Mouse (Mus musculus): ENCODE results near the gene Snx25.
"Not testable (repeated sequence)": the region's sequence is repeated elsewhere in the genome, so short reads cannot be mapped to it uniquely, and the experiment has no call there.

Gene Snx25

DNA sequence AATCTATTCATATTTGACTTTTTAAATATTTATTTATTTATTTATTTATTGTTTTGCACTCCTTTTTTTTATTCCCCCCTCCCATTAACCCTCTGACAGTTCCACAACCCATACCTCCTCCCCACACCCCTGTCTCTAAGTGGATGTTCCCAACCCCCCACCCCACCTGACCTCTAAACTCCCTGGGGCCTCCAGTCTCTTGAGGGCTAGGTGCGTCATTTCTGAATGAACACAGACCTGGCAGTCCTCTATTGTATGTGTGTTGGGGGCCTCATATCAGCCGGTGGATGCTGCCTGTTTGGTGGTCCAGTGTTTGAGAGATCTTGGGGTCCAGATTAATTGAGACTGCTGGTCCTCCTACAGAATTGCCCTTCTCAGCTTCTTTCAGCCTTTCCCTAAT, 16.4 kb downstream of the Snx25 start:
- not testable (repeated sequence) for DNase-seq

DNA sequence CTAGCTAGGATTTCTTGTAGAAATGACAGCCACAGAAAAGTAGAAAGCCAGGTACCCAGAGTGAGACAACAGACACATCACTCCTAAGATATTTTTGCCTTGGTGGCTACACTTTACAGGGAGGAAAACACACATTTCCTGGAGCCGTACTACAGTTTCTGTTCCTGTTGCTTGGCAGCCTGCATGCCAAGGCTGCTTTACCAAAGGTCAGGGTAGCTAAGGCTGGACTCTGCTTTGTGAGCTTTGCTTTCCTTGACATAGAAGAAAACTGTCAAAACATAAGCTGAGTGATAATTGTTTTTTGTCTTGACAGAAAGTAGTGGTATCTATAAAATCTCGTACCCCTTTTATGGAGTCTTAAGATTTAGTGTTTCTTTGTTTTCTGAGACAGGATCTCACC, 21.5 kb downstream of the Snx25 start:
- DNase-seq, result no peak

DNA sequence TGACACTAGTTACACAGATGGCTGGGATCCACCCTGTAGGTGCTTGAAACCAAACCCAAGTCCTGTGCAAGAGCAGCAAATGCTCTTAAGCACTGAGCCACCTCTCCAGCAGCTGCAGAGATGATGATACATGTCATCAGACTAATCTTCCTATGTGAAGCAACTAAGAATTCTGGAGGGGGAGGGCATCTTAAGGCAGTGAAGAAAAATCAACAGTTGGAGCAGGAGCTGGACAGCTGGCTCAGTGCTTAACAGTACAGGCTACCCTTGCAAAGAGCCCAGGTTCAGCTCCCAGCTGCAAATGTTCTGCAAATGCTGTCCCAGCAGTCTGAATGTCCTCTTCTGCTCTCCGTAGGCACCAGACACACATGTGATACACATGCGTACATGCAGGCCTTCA, 29.5 kb downstream of the Snx25 start:
- no peak for DNase-seq

DNA sequence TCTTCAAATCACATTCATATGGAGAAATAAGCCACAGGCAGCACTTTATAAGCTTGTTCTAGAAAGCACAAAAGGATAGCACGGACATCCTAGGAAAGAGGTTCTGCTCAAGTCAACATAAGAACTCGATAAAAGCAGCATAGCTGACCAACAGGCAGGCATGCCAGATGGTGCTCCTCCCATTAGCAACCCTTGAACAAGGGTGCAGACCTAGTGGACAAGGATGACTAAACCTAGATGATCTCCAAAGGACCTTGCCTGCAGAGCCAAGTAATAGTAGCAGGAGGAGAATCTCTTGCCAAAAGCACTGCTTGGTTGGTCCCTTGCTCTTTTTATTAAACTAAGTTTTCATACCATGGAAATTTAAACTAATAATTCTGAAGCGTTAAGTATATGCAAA, 32.8 kb downstream of the Snx25 start:
- no peak for DNase-seq

DNA sequence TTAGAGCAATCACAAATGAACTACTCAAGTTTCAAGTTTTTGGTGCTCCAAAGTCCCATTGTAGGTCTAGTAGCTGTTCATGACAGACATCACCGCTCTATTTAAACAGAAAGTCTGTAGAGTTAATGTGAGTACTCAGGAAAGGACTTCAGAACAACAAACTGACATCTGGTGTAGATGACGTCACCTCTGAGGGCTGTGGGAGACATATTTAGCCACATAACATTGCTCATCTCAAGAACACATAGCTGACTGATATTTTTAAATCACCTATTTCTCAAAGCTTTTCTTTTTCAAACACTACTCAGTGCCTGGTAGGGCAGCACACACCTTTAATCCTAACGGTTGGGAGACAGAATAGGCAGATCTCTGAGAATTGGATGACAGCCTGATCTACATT, 34.8 kb downstream of the Snx25 start:
- DNase-seq, result no peak

DNA sequence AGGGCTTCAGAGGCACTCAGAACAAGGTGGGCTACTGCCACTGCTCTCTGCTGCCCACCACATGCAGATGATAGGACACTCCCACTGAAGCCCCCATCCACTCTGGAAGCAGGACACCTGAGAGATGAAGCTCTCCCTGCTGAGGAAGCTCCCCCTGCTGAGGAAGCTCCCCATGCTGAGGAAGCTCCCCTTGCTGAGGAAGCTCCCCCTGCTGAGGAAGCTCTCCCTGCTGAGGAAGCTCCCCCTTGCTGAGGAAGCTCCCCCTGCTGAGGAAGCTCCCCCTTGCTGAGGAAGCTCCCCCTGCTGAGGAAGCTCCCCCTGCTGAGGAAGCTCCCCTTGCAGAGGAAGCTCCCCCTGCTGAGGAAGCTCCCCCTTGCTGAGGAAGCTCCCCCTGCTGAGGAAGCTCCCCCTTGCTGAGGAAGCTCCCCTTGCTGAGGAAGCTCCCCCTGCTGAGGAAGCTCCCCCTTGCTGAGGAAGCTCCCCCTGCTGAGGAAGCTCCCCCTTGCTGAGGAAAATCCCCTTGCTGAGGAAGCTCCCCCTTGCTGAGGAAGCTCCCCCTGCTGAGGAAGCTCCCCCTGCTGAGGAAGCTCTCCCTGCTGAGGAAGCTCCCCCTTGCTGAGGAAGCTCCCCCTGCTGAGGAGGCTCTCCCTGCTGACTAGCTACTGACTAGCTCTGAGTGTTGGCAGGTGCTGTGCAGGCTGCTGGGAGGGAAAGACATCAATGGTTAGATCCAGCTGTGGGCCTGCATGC, 38.4 kb downstream of the Snx25 start:
- not testable (repeated sequence) for DNase-seq

DNA sequence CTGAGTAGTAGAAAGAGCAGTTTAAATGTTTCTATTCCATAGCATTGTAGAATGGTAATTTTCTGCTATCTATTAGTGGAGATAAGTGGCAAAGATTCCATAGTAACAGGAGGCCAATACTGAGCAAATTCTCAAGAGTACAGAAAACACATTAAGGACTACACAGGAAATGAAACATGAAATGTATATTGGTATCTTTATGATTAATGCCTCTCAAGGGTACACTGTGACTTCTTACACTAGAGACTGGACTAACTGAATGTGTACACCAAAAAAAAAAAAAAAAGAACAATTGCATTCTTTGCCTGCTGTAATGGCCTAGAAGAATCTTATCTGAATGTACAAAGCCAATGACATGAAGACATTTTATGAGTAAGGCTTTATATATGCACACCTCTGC, 44.3 kb downstream of the Snx25 start:
- DNase-seq, result no peak

DNA sequence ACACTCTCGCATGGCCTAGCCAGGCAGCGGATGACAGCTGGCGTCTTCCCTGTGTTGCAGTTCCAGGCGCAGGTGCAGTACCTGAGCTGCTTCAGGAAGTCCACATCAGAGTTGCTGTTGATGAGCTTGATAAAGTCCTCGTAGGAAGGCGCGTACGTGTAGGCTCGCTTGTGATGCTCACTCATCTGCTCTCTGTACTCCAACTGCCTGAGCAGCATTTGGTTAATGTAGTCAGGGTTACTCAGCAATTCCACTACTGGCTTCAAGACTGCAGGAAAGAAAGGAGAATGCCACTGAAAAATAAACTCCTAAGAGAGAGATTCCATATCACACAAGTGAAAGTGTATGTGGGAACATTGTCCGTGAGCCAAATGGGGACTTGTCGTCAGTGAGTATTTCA, 48.5 kb downstream of the Snx25 start:
- DNase-seq, result no peak

DNA sequence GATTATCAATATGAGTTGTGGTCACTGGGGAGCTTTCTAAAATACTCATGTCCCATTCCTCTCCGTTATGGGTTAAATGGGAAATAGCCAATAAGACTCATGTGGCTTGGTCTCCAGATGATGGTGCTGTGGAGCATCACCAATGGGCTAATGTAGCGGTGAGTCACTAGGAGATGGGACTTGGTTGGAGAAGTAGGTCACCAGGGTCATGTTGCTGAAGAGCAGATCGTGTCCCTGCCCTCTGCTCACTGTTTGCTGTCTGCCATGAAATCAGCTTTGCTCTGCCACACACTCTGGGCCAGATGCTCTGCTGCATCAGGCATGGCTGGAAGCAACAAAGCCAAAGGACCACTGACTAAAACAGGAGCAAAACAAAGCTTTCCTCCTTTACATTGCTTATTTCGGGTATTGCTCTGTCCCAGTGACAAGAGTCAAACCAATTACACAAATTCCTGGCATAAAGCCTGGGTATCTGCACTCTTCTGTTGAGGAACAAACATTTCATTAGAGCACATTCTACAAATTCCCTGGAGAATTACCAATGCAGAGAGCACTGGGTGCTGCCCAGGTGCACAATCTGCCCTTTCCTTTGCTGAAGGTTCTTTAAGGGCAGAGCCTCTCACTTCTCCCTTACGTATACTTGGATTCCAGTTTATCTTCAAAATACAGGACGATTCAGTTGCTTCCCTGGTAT, 59.1 kb downstream of the Snx25 start:
- peak; percentile 40 to 75 for DNase-seq

DNA sequence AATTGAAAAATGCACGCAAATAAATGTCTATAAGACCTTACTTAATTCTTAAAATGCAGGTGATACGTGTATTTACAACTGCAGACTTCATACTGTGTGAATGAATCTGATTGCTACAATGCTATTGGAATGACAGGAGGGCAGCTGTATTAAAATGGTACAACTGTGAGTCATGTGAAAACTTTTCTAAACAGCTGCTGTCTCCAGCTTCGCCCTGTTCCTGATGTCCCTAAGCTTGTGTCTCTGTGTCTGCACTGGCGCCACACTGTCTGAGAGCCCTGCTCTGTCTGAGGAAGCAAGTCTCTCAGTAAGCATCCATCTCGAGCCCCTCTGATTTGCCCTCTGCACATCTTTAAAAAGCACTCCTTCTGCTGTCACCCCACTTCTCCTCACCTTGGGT, 68.8 kb downstream of the Snx25 start:
- DNase-seq, result no peak

DNA sequence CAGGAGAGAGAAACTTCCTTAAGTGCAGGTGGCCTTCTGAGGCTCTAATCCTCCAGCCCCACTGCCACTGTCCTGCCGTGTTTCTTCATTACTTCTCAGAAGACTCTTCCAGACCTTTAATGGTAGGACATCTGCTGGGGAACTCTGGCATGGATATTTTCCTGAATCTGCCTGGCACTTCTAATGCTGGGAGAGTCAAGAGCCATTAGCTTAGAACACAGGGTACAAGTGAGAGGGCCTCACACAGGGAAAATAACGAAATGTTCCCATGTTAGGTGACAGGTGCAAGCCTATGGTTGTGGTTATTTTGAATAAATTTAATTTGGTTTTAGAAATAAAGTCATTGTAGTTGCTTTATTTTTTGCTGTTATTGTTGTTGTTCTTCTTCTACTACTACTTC, 70.9 kb downstream of the Snx25 start:
- peak; percentile 30 to 57 for DNase-seq

DNA sequence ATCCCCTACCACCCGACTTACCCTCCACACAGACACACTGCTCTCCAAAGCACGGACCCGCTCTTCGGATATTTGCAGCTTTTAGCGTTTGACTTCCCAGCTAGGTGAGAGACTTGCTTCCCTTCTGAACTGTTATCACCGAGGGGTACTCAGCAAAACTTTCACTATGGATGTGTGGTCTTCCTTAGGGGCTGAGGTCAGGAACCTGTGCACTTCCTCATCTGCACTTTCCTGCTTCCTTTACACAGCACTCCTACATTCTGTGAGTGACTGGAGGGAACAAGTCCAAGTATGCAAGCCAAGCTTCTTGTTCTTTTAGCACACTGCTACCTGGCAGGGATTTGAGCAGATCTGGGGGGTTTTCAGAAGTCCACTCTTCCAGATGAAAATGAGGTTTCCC, 73.1 kb downstream of the Snx25 start:
- no peak for DNase-seq

DNA sequence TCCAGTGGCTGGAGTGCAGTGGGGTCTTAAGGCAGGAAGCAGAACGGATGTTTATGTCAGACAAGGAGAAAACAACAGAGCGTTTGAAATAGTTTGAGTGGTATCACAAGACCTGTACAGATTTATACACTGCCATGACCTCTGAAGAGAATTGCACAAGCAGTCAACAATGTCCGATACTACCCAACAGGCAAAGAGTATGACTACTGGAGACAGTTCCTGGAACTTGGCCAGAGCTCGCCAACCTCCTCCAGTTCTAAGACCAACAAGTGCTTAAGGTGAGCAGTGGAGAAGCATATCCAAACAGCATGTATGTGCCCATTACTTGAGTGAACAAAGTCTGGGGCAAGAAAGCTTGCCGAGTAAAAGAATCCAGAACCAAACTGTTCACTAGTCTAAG, 76.7 kb downstream of the Snx25 start:
- DNase-seq, result peak; percentile 87 to 90

DNA sequence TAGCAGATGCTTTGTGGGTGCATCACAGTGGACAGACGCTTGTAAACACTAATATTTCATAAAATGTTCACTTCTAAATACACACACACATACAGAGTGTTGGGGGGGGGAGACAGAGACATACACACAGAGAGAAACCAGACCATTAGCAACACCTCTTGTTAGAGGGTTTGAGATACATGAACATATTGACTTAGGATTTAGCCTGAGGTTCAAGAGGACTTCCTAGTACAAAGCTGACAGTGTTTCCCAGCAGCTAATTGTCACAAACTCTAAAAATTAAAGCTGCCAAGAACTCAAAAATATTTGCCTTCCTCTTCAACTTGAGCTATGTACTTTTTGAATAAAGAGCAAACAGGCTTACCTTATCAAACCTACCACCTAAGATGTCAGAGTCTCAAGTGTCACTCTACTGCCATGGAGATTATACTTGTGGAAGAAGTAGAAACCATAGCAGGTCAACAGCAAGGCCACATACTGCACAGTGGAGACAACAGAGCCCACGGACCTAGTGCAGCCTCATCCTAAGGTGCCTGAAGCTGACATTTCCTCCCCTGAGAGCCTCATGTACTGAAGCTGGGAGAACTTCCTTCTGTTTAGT, 78.3 kb downstream of the Snx25 start:
- DNase-seq, result peak in 1 of 2 experiments; percentile 72

DNA sequence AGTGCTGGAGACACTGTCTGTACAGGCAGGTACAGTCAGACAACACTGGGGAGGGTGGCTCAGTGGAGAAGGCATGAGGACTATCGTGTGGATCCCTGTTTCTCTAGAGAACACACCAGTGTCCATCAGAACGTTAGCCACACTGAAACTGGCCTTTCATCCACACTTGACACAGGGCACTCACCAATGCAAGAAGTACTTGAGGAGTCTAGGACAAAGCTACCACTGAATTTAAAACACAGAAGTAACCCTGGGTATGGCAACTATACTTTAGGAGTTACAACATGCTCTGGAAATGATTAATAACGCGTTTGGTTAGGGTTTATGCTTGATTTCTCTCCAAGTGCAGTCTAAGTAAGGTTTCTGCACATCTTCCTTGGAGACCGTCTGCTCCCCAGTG, 79.2 kb downstream of the Snx25 start:
- peak in 1 of 2 experiments; percentile 32 for DNase-seq

DNA sequence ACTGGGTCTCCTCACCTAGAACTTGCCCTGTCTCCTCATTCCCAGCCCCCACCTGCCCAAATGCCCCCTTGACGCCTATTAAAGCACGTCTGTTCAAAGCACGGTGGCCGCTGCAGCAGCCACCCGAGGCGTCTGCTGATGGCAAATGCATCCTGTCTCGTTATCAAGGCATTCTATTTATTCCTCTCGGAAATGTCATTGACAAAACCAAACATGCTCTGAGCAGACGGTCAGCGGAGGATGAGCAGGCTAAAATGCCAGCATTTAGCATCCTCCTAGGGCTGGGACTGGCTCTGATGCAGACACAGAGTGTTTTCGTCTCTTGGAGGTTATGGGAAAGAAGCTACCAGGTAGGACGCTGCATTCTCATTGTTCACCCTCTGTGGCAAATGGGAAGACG, 111.7 kb downstream of the Snx25 start:
- no peak for DNase-seq

DNA sequence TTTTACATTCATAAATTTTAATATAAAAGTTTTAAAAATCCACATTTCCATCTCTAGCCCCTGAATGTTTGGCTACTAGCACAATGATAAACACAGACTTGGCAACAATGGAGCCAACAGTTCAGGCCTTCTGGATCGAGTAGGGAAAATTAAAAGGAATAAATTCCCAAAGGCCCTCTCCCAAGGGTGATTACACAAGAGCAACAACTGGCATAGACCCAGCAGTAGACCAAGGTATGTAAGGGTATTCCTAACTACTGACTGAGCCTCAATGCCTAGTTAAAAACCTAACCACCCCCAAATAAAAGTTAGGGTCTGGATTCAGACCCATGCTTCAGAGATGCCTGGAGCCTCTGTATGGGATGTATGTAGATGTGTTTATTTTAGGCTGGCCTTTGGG, 112.3 kb downstream of the Snx25 start:
- DNase-seq, result peak in 1 of 2 experiments; percentile 19

DNA sequence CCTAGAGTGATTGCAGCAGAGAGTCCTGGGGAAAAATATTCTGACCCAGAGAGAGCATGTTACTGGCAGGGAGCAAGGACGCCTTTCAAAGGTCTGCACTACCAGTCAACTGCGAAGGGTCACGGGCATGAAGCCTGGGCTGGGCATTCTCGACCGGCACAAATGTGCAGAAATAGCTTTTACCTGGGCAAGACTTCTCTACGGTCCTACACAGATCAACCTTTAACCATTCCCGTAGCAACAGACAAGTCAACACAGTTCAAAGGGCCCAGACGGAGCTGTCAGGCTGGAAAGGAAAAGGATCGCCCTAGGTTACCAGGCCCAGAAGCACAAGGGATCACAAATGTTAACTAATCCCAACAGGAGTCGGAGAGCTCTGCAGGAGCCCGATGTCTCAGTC, 115.7 kb downstream of the Snx25 start:
- no peak for DNase-seq

DNA sequence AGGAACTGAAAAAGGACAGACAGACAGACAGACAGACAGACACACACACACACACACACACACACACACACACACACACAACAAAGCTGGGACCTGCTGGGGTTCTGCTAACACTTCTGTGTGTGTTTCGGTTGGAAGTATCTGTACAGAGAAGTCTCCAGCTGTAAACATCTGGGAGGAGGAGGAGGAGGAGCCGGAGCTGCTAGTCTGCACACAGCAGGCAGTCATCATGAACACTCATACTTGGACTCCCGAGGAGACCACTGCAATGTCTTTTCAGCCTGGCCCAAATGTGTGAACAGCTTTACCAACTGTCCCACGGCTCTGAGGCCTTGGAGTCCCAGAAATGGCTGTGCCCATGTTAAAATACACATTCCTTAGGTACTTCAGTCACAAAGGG, 127.6 kb downstream of the Snx25 start:
- DNase-seq, result peak; percentile 17 to 58

DNA sequence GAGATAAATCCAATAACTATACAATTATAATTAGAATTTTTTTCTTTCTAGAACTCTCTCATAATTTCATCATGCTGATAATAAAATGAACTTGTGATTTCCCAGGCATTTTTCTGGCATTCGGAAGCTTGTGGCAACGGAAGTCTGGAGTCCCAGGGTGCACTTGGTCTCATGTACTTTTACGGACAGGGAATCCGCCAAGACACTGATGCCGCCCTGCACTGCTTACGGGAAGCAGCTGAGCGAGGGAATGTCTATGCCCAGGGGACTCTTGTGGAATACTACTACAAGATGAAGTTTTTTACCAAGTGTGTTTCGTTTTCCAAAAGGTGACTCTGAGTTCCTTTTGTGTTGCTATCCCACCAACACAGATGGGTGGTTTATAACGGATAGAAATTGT, 129.2 kb downstream of the Snx25 start:
- no peak for DNase-seq

DNA sequence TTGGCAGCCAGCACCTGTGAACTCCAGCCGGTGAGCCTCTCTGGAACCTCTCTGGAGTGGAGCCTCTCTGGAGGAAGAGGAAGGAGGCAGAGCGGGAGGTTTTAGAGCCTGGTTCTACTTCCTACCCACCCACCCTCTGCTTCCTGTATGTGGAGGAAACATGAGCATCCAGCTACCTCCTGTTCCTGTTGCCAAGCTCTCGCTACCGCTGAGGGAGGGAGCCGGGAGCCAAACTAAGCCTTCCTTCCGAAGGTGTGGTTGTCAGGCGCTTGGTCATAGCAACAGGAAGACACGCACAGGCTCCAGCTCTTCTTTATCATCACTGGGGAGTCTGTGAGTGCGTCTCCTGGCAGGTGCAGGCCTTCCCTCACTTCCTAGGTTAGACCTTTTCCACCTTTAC, 129.8 kb downstream of the Snx25 start:
- DNase-seq, result peak in 1 of 2 experiments; percentile 15

DNA sequence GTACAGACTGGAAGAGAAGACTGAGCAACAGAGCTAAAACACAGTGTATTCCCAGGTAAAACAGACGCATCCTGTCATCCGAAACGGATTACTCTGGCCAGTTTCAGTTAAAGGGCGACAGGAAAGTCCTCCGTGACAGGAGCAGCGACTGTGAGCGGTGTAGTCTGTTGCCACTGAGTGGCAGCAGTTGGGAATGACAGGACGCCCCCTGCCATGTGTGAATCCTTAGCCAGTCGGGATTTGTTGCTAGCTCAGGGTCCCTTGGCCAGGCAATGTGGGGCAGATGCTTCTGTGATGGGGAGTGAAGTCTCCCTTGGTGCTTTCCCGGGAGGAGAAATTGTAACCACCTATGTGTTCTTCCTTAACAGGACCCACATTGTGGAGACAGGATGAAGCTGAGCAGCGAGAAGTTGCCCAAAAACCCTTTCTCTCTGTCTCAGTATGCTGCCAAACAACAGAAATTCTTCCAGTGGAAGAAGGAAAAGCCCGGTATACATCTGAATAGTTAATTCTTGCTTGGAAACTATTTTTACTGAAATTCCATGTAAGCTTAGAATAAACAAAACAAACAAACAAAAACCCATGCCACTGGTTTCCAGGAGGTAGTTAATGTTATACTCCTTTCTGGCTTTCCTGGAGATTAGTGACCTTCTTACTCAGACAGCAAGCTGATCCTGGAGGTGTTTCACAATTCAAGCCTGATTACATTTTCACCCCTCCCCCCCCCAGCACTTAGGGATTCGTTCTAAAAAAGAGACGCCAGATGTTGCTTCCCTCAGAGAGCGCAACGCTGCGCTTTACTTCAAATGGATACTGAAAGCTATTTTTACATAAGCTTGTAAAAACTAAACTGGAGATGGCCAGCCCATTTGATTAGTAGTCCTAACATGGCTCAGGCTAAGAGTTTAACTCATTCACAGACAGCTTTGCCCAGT, 140.9 kb downstream of the Snx25 start:
- peak in 1 of 2 experiments; percentile 35 for DNase-seq

DNA sequence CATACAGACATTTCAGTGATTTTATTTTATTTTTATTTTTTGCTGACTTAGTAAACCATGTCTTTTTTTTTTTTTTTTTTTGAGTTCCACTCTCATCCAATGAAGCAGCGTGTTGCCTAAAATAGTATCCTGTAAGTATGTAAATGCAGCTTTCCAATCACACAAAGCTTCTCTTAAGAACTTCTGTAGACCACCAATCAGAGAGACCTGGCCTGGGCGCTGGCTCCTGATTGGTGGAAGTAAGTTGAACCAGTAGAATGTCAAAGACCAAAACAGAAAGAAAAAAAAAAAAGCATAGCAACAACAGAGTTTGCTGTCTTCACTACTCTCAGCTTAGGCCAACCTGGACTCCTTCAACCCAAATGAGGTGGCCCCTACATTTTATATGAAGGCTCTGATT, 141.7 kb downstream of the Snx25 start:
- peak in 1 of 2 experiments; percentile 14 for DNase-seq
